Mouse (Mus musculus): ENCODE data around the gene Adam12. TPM values are rescaled to one million over a fixed set of nuclear protein-coding genes. Genes with fewer than 3 reads are reported as not detected.

The Adam12 gene
- polyA plus RNA-seq, 1 experiment, result 1.5 TPM

- no peak for TF ChIP-seq EP300 (IDR thresholded peaks at IDR 0.05; ENCODE audit: insufficient read depth, low read depth, low read length)
- no peak for TF ChIP-seq POLR2A (IDR thresholded peaks at IDR 0.05; ENCODE audit: insufficient read depth, low read length)
- no peak for TF ChIP-seq CTCF (IDR thresholded peaks at IDR 0.05; ENCODE audit: low read depth, low read length)
- Histone ChIP-seq H3K27me3 (ENCODE audit: control insufficient read depth, insufficient read depth, low read length, poor library complexity, severe bottlenecking) (no peaks in the 10 kb centered on the region), H3K4me3 (ENCODE audit: low read depth, low read length) (no peak overlapping the region), H3K27ac (ENCODE audit: insufficient read depth, low read length) (no peak overlapping the region), H3K4me1 (ENCODE audit: control insufficient read depth, insufficient read depth, low read length) (no peaks in the 10 kb centered on the region), H3K36me3 (ENCODE audit: control insufficient read depth, insufficient read depth, low read length, poor library complexity, severe bottlenecking) (no peaks in the 10 kb centered on the region), H3K9ac (ENCODE audit: low read depth, poor library complexity, severe bottlenecking) (no peak overlapping the region), H3K9me3 (replicated peaks; ENCODE audit: control insufficient read depth, insufficient read depth, low read length, poor library complexity, severe bottlenecking) (no peaks in the 10 kb centered on the region)
Observed at GRCm38 (mm10) chr7:134144111-134144510, 87.8 kb downstream of the Adam12 start.

GRCm38 (mm10) chr7:134139291-134139949 is 92.5 kb downstream of the Adam12 start:
- Histone ChIP-seq H3K9me3 (replicated peaks; ENCODE audit: control insufficient read depth, insufficient read depth, low read length, poor library complexity, severe bottlenecking) (no peaks in the 10 kb centered on the region), H3K36me3 (ENCODE audit: control insufficient read depth, insufficient read depth, low read length, poor library complexity, severe bottlenecking) (no peaks in the 10 kb centered on the region), H3K27ac (ENCODE audit: insufficient read depth, low read length) (no peak overlapping the region), H3K4me1 (ENCODE audit: control insufficient read depth, insufficient read depth, low read length) (no peaks in the 10 kb centered on the region), H3K4me3 (ENCODE audit: low read depth, low read length) (no peak overlapping the region), H3K27me3 (ENCODE audit: control insufficient read depth, insufficient read depth, low read length, poor library complexity, severe bottlenecking) (no peaks in the 10 kb centered on the region), H3K9ac (ENCODE audit: low read depth, poor library complexity, severe bottlenecking) (no peak overlapping the region)
- TF ChIP-seq EP300 (IDR thresholded peaks at IDR 0.05; ENCODE audit: insufficient read depth, low read depth, low read length), result no peak
- TF ChIP-seq POLR2A (IDR thresholded peaks at IDR 0.05; ENCODE audit: insufficient read depth, low read length), result no peak
- no peak for TF ChIP-seq CTCF (IDR thresholded peaks at IDR 0.05; ENCODE audit: low read depth, low read length)

GRCm38 (mm10) chr7:134132323-134132722 is 99.6 kb downstream of the Adam12 start:
- Histone ChIP-seq H3K9ac (ENCODE audit: low read depth, poor library complexity, severe bottlenecking) (no peak overlapping the region), H3K27me3 (ENCODE audit: control insufficient read depth, insufficient read depth, low read length, poor library complexity, severe bottlenecking) (no peaks in the 10 kb centered on the region), H3K36me3 (ENCODE audit: control insufficient read depth, insufficient read depth, low read length, poor library complexity, severe bottlenecking) (no peaks in the 10 kb centered on the region), H3K4me1 (ENCODE audit: control insufficient read depth, insufficient read depth, low read length) (no peaks in the 10 kb centered on the region), H3K9me3 (replicated peaks; ENCODE audit: control insufficient read depth, insufficient read depth, low read length, poor library complexity, severe bottlenecking) (no peaks in the 10 kb centered on the region), H3K4me3 (ENCODE audit: low read depth, low read length) (no peak overlapping the region), H3K27ac (ENCODE audit: insufficient read depth, low read length) (no peak overlapping the region)
- no peak for TF ChIP-seq CTCF (IDR thresholded peaks at IDR 0.05; ENCODE audit: low read depth, low read length)
- TF ChIP-seq EP300 (IDR thresholded peaks at IDR 0.05; ENCODE audit: insufficient read depth, low read depth, low read length), result no peak
- TF ChIP-seq POLR2A (IDR thresholded peaks at IDR 0.05; ENCODE audit: insufficient read depth, low read length), result no peak

GRCm38 (mm10) chr7:134128087-134128522 is 103.8 kb downstream of the Adam12 start:
- TF ChIP-seq POLR2A (IDR thresholded peaks at IDR 0.05; ENCODE audit: insufficient read depth, low read length) (no peak), EP300 (IDR thresholded peaks at IDR 0.05; ENCODE audit: insufficient read depth, low read depth, low read length) (no peak), CTCF (IDR thresholded peaks at IDR 0.05; ENCODE audit: low read depth, low read length) (no peak)
- H3K9ac ChIP-seq (ENCODE audit: low read depth, poor library complexity, severe bottlenecking), result no peak overlapping the region
- no peaks in the 10 kb centered on the region for H3K4me1 ChIP-seq (ENCODE audit: control insufficient read depth, insufficient read depth, low read length)
- no peak overlapping the region for H3K4me3 ChIP-seq (ENCODE audit: low read depth, low read length)
- no peaks in the 10 kb centered on the region for H3K27me3 ChIP-seq (ENCODE audit: control insufficient read depth, insufficient read depth, low read length, poor library complexity, severe bottlenecking)
- H3K36me3 ChIP-seq (ENCODE audit: control insufficient read depth, insufficient read depth, low read length, poor library complexity, severe bottlenecking), result no peaks in the 10 kb centered on the region
- H3K27ac ChIP-seq (ENCODE audit: insufficient read depth, low read length), result no peak overlapping the region
- no peaks in the 10 kb centered on the region for H3K9me3 ChIP-seq (replicated peaks; ENCODE audit: control insufficient read depth, insufficient read depth, low read length, poor library complexity, severe bottlenecking)

- no peaks in the 10 kb centered on the region for H3K9me3 ChIP-seq (replicated peaks; ENCODE audit: control insufficient read depth, insufficient read depth, low read length, poor library complexity, severe bottlenecking)
- H3K4me1 ChIP-seq (ENCODE audit: control insufficient read depth, insufficient read depth, low read length), result no peaks in the 10 kb centered on the region
- H3K27me3 ChIP-seq (ENCODE audit: control insufficient read depth, insufficient read depth, low read length, poor library complexity, severe bottlenecking), result no peaks in the 10 kb centered on the region
- H3K9ac ChIP-seq (ENCODE audit: low read depth, poor library complexity, severe bottlenecking), result no peak overlapping the region
- H3K27ac ChIP-seq (ENCODE audit: insufficient read depth, low read length), result no peak overlapping the region
- H3K4me3 ChIP-seq (ENCODE audit: low read depth, low read length), result no peak overlapping the region
- no peaks in the 10 kb centered on the region for H3K36me3 ChIP-seq (ENCODE audit: control insufficient read depth, insufficient read depth, low read length, poor library complexity, severe bottlenecking)
- TF ChIP-seq EP300 (IDR thresholded peaks at IDR 0.05; ENCODE audit: insufficient read depth, low read depth, low read length), result no peak
- no peak for TF ChIP-seq CTCF (IDR thresholded peaks at IDR 0.05; ENCODE audit: low read depth, low read length)
- no peak for TF ChIP-seq POLR2A (IDR thresholded peaks at IDR 0.05; ENCODE audit: insufficient read depth, low read length)
Observed at GRCm38 (mm10) chr7:134121397-134121796, 110.5 kb downstream of the Adam12 start.

GRCm38 (mm10) chr7:134115438-134115837 is 116.5 kb downstream of the Adam12 start:
- H3K36me3 ChIP-seq (ENCODE audit: control insufficient read depth, insufficient read depth, low read length, poor library complexity, severe bottlenecking), result no peaks in the 10 kb centered on the region
- no peaks in the 10 kb centered on the region for H3K9me3 ChIP-seq (replicated peaks; ENCODE audit: control insufficient read depth, insufficient read depth, low read length, poor library complexity, severe bottlenecking)
- no peaks in the 10 kb centered on the region for H3K27me3 ChIP-seq (ENCODE audit: control insufficient read depth, insufficient read depth, low read length, poor library complexity, severe bottlenecking)
- no peak for TF ChIP-seq CTCF (IDR thresholded peaks at IDR 0.05; ENCODE audit: low read depth, low read length)
- no peak for TF ChIP-seq POLR2A (IDR thresholded peaks at IDR 0.05; ENCODE audit: insufficient read depth, low read length)
- TF ChIP-seq EP300 (IDR thresholded peaks at IDR 0.05; ENCODE audit: insufficient read depth, low read depth, low read length), result no peak
- no peak overlapping the region for H3K9ac ChIP-seq (ENCODE audit: low read depth, poor library complexity, severe bottlenecking)
- H3K4me3 ChIP-seq (ENCODE audit: low read depth, low read length), result no peak overlapping the region
- no peak overlapping the region for H3K27ac ChIP-seq (ENCODE audit: insufficient read depth, low read length)
- H3K4me1 ChIP-seq (ENCODE audit: control insufficient read depth, insufficient read depth, low read length), result no peaks in the 10 kb centered on the region

Data from ES-Bruce4 (cell line).